25 mouse cellular contexts compared by ENCODE assay signal in the genomic region with DNA sequence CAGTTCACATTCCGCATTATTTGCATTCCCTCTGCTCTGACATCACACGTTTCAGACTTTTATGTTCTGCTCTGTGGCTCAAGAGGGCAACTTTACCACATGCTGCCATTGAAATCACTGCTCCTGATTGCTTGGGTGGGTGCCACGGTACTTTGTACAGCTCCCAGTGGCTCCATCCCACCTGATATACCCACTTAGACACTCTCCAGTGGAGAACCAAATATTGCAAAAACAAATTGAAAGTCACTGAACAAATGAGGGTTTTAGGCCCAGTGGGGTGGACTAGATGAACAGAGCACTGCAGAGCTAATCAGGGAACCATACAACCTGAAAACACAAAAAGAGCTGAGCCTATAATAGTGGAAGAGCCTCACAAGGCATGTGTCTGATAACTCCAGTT.
DNase-seq lines count a peak whose midpoint lies in the region; ATAC-seq and TF ChIP-seq lines count a peak whose summit lies in the region.
"Had no signal": no experiment of that assay in that cellular context is flagged by ENCODE, and none has a peak within 500 bp of the region (broad histone marks: within the 10 kb centered on the region; RNA-seq: fewer than 3 reads in every experiment).

No protein-coding gene starts in this region.

- H3K27me3 ChIP-seq in hindbrain, embryonic 16.5 days (replicated peaks; ENCODE audit: control insufficient read depth, insufficient read depth, low read length): no peaks in the 10 kb centered on the region
- H3K27me3 ChIP-seq in hindbrain, embryonic 13.5 days: no peaks in the 10 kb centered on the region
- H3K27me3 ChIP-seq in midbrain, postnatal 0 days (ENCODE audit: insufficient read depth, low read length): no peaks in the 10 kb centered on the region
- no peaks in the 10 kb centered on the region for H3K27me3 ChIP-seq in midbrain, embryonic 14.5 days (ENCODE audit: control insufficient read depth, insufficient read depth, low read length)
- H3K27me3 ChIP-seq in neural tube, embryonic 15.5 days (replicated peaks): no peaks in the 10 kb centered on the region
- H3K27me3 ChIP-seq: CH12.LX; embryonic facial prominence, embryonic 13.5 days; embryonic facial prominence, embryonic 15.5 days; forebrain, embryonic 12.5 days had no signal

- no peak overlapping the region for H3K9ac ChIP-seq in hindbrain, embryonic 16.5 days (ENCODE audit: low read depth, low read length)
- H3K9ac ChIP-seq in hindbrain, embryonic 13.5 days: no peak overlapping the region
- no peak overlapping the region for H3K9ac ChIP-seq in midbrain, postnatal 0 days (replicated peaks; ENCODE audit: low read length, poor library complexity, severe bottlenecking)
- no peak overlapping the region for H3K9ac ChIP-seq in midbrain, embryonic 14.5 days (replicated peaks; ENCODE audit: low read length)
- H3K9ac ChIP-seq in neural tube, embryonic 15.5 days (replicated peaks): no peak overlapping the region
- H3K9ac ChIP-seq: embryonic facial prominence, embryonic 13.5 days; embryonic facial prominence, embryonic 15.5 days; forebrain, embryonic 12.5 days had no signal

- no peak for TF ChIP-seq CTCF in midbrain, postnatal 0 days (IDR thresholded peaks at IDR 0.05)

- ATAC-seq in hindbrain, embryonic 16.5 days: peak; percentile 58; the same call in 1 of the 2 replicates
- no peak for ATAC-seq in hindbrain, embryonic 13.5 days (ENCODE audit: low FRiP score)
- ATAC-seq in midbrain, postnatal 0 days (ENCODE audit: low FRiP score): no peak
- ATAC-seq in midbrain, embryonic 14.5 days (ENCODE audit: low FRiP score, low TSS enrichment): no peak
- ATAC-seq in neural tube, embryonic 15.5 days (ENCODE audit: low FRiP score): peak; percentile 74
- ATAC-seq: CD4-positive, CD25-positive, alpha-beta regulatory T cell, adult 4 months; forebrain, embryonic 14.5 days; forebrain, embryonic 16.5 days had no signal

- H3K36me3 ChIP-seq in hindbrain, embryonic 16.5 days (ENCODE audit: control insufficient read depth, insufficient read depth, low read length): no peaks in the 10 kb centered on the region
- no peaks in the 10 kb centered on the region for H3K36me3 ChIP-seq in hindbrain, embryonic 13.5 days
- H3K36me3 ChIP-seq in midbrain, postnatal 0 days (ENCODE audit: insufficient read depth, low read length): no peaks in the 10 kb centered on the region
- no peaks in the 10 kb centered on the region for H3K36me3 ChIP-seq in midbrain, embryonic 14.5 days (ENCODE audit: control insufficient read depth, insufficient read depth, low read length)
- no peaks in the 10 kb centered on the region for H3K36me3 ChIP-seq in neural tube, embryonic 15.5 days
- H3K36me3 ChIP-seq: embryonic facial prominence, embryonic 13.5 days; embryonic facial prominence, embryonic 15.5 days; forebrain, embryonic 10.5 days; forebrain, embryonic 12.5 days; G1E had no signal

- whole genome bisulfite sequencing in hindbrain, embryonic 16.5 days: 67% methylated on average over 3 of the region's 3 CpGs
- 75% methylated on average over 3 of the region's 3 CpGs for whole genome bisulfite sequencing in hindbrain, embryonic 13.5 days
- WGBS in midbrain, postnatal 0 days: 58% methylated on average over 3 of the region's 3 CpGs
- WGBS in midbrain, embryonic 14.5 days: 76% methylated on average over 3 of the region's 3 CpGs
- WGBS in neural tube, embryonic 15.5 days: 42% methylated on average over 3 of the region's 3 CpGs

- H3K4me2 ChIP-seq in hindbrain, embryonic 16.5 days (ENCODE audit: low read length): no peak overlapping the region
- no peak overlapping the region for H3K4me2 ChIP-seq in hindbrain, embryonic 13.5 days
- H3K4me2 ChIP-seq in midbrain, postnatal 0 days (ENCODE audit: low read depth, low read length, poor library complexity, severe bottlenecking): no peak overlapping the region
- no peak overlapping the region for H3K4me2 ChIP-seq in midbrain, embryonic 14.5 days (ENCODE audit: low read length)
- H3K4me2 ChIP-seq in neural tube, embryonic 15.5 days: no peak overlapping the region
- H3K4me2 ChIP-seq: embryonic facial prominence, embryonic 13.5 days; embryonic facial prominence, embryonic 15.5 days; forebrain, embryonic 12.5 days had no signal

- H3K4me3 ChIP-seq in hindbrain, embryonic 16.5 days (ENCODE audit: low read length): no peak overlapping the region
- no peak overlapping the region for H3K4me3 ChIP-seq in hindbrain, embryonic 13.5 days
- H3K4me3 ChIP-seq in midbrain, postnatal 0 days (ENCODE audit: low read depth, low read length): no peak overlapping the region
- no peak overlapping the region for H3K4me3 ChIP-seq in midbrain, embryonic 14.5 days (replicated peaks; ENCODE audit: low read depth, low read length)
- H3K4me3 ChIP-seq in neural tube, embryonic 15.5 days (replicated peaks): no peak overlapping the region
- H3K4me3 ChIP-seq: embryonic facial prominence, embryonic 13.5 days; embryonic facial prominence, embryonic 15.5 days; erythroblast, embryonic 14.5 days; forebrain, embryonic 10.5 days; forebrain, embryonic 12.5 days had no signal

- H3K27ac ChIP-seq in hindbrain, embryonic 16.5 days (ENCODE audit: low read depth, low read length): no peak overlapping the region
- no peak overlapping the region for H3K27ac ChIP-seq in hindbrain, embryonic 13.5 days
- no peak overlapping the region for H3K27ac ChIP-seq in midbrain, postnatal 0 days (ENCODE audit: low read depth, low read length)
- no peak overlapping the region for H3K27ac ChIP-seq in midbrain, embryonic 14.5 days (replicated peaks; ENCODE audit: low read depth, low read length)
- no peak overlapping the region; the same call in 1 of the 2 replicates for H3K27ac ChIP-seq in neural tube, embryonic 15.5 days (replicated peaks)
- H3K27ac ChIP-seq: embryonic facial prominence, embryonic 13.5 days; embryonic facial prominence, embryonic 15.5 days; forebrain, embryonic 10.5 days; forebrain, embryonic 12.5 days had no signal

- no peaks in the 10 kb centered on the region for H3K4me1 ChIP-seq in hindbrain, embryonic 16.5 days (ENCODE audit: control insufficient read depth, insufficient read depth, low read depth, low read length)
- H3K4me1 ChIP-seq in hindbrain, embryonic 13.5 days (replicated peaks): no peaks in the 10 kb centered on the region
- H3K4me1 ChIP-seq in midbrain, postnatal 0 days (ENCODE audit: insufficient read depth, low read length): no peaks in the 10 kb centered on the region
- H3K4me1 ChIP-seq in midbrain, embryonic 14.5 days (ENCODE audit: control insufficient read depth, insufficient read depth, low read length): no peaks in the 10 kb centered on the region
- H3K4me1 ChIP-seq in neural tube, embryonic 15.5 days: no peaks in the 10 kb centered on the region
- H3K4me1 ChIP-seq: embryonic facial prominence, embryonic 13.5 days; embryonic facial prominence, embryonic 15.5 days; forebrain, embryonic 10.5 days; forebrain, embryonic 12.5 days had no signal

- DNase-seq in midbrain, postnatal 0 days (ENCODE audit: low spot score): peak; percentile 7
- no peak for DNase-seq in midbrain, embryonic 14.5 days
- DNase-seq in Muller cell, postnatal 12 days (ENCODE audit: inconsistent ontology term): peak; percentile 20
- no peak for DNase-seq in embryo, embryonic 9.5 days (ENCODE audit: extremely low spot score)
- DNase-seq: adrenal gland, adult 2 months; adrenal gland, postnatal 10 days; adrenal gland, postnatal 25 days; B cell, adult 2 months; cerebellum, adult 11-12 months; cerebellum, adult 2 months; cerebellum, adult 9-10 months; cerebellum, postnatal 25 days had no signal

- H3K9me3 ChIP-seq in hindbrain, embryonic 16.5 days (ENCODE audit: control insufficient read depth, low read length): no peaks in the 10 kb centered on the region
- H3K9me3 ChIP-seq in hindbrain, embryonic 13.5 days: no peaks in the 10 kb centered on the region
- H3K9me3 ChIP-seq in midbrain, postnatal 0 days (ENCODE audit: low read length): no peaks in the 10 kb centered on the region
- H3K9me3 ChIP-seq in midbrain, embryonic 14.5 days (ENCODE audit: control insufficient read depth, low read length): no peaks in the 10 kb centered on the region
- no peaks in the 10 kb centered on the region for H3K9me3 ChIP-seq in neural tube, embryonic 15.5 days (replicated peaks)
- H3K9me3 ChIP-seq: embryonic facial prominence, embryonic 13.5 days; embryonic facial prominence, embryonic 15.5 days; forebrain, embryonic 10.5 days; forebrain, embryonic 12.5 days; G1E had no signal

Comparison
In these comparisons a context has a peak if more than half of its experiments do, and no peak if none do; other contexts are left out.
1. ATAC-seq: peak in hindbrain, embryonic 16.5 days (single experiment) and neural tube, embryonic 15.5 days (single experiment); none in hindbrain, embryonic 13.5 days (single experiment), midbrain, postnatal 0 days (single experiment) and midbrain, embryonic 14.5 days (single experiment).
2. DNase-seq: peak in midbrain, postnatal 0 days (single experiment) and Muller cell, postnatal 12 days (single experiment); none in midbrain, embryonic 14.5 days (single experiment) and embryo, embryonic 9.5 days (single experiment).